Mouse (Mus musculus) megakaryocyte, embryonic 14.5 days (primary cell): ENCODE results near the gene Qser1.

Experiments
- FLI1 ChIP-seq: IDR thresholded peaks from 2 replicates; pipeline ENCODE4 v1.6.1; 2012; ENCODE audit warnings: low read length, inconsistent platforms, mixed read lengths
- GATA1 ChIP-seq: IDR thresholded peaks from 3 replicates; pipeline ENCODE4 v1.6.1; 2012; ENCODE audit warnings: mixed read lengths, low read length, inconsistent platforms, borderline replicate concordance

GRCm38 (mm10) chr2:104748652-104749183, 67.8 kb downstream of the Qser1 start:
- no peak for TF ChIP-seq GATA1
- TF ChIP-seq FLI1: no peak
